Mouse (Mus musculus) heart, adult 18-20 months (tissue): ENCODE data around the gene Dok5. TPM values are rescaled to one million over a fixed set of nuclear protein-coding genes. Genes with fewer than 3 reads are reported as not detected.

Experiments
- total RNA-seq, 2 experiments: library from RNA; stranded (reverse); gene quantifications; 2 replicates each; pipeline ENCODE4 v1.2.3; 2021

Gene Dok5
- total RNA-seq, 2 experiments from 2014 or later: 0.26 to 0.30 TPM

Other genes with a start within 250 kb of the Dok5 start
- gene Pfdn4, start 235.4 kb upstream of the Dok5 start, total RNA-seq: 10 to 100 TPM; 10.8 to 14.8 TPM
- not detected for gene Cyp24a1, start 234.7 kb upstream of the Dok5 start, total RNA-seq
- not detected for gene 4930470P17Rik, start 129.8 kb upstream of the Dok5 start, total RNA-seq